Mouse (Mus musculus) neural tube, embryonic 13.5 days (tissue): ENCODE measurements around the gene Stim2. TPM values are rescaled to one million over a fixed set of nuclear protein-coding genes. Genes with fewer than 3 reads are reported as not detected.
A peak's percentile ranks its signal among the peaks of the same experiment; 100 is the strongest.

ENCODE experiments used
- ATAC-seq: fragments of 200-750 bp; cut with Nextera tagmentation; 2 replicates; pipeline ENCODE4 v1.8.0; 2017; ENCODE audit warnings: low read depth, mild to moderate bottlenecking, moderate TSS enrichment, moderate library complexity
- H3K27ac ChIP-seq: fragments of 300-500 bp; sonication (generic); replicated peaks from 2 replicates; pipeline ENCODE4 v1.5.1; 2015; ENCODE audit warnings: moderate library complexity, mild to moderate bottlenecking, inconsistent platforms
- H3K27me3 ChIP-seq: fragments of 300-500 bp; sonication (generic); 2 replicates; pipeline ENCODE4 v1.6.1; 2015; ENCODE audit warnings: mild to moderate bottlenecking, inconsistent platforms
- H3K36me3 ChIP-seq: fragments of 300-500 bp; sonication (generic); 2 replicates; pipeline ENCODE4 v1.6.1; 2015; ENCODE audit warnings: mild to moderate bottlenecking, inconsistent platforms
- H3K4me1 ChIP-seq: fragments of 300-500 bp; sonication (generic); replicated peaks from 2 replicates; pipeline ENCODE4 v1.6.1; 2015; ENCODE audit warnings: inconsistent platforms
- H3K4me2 ChIP-seq: fragments of 300-500 bp; sonication (generic); 2 replicates; pipeline ENCODE4 v1.6.1; 2015; ENCODE audit warnings: inconsistent platforms, mild to moderate bottlenecking, moderate library complexity
- H3K4me3 ChIP-seq: fragments of 300-500 bp; sonication (generic); 2 replicates; pipeline ENCODE4 v1.5.1; 2015; ENCODE audit warnings: mild to moderate bottlenecking, inconsistent platforms
- H3K9ac ChIP-seq: fragments of 300-500 bp; sonication (generic); 2 replicates; pipeline ENCODE4 v1.6.1; 2015; ENCODE audit warnings: moderate library complexity, mild to moderate bottlenecking, inconsistent platforms
- H3K9me3 ChIP-seq: fragments of 300-500 bp; sonication (generic); 2 replicates; pipeline ENCODE4 v1.6.1; 2016; ENCODE audit warnings: inconsistent platforms
- WGBS: fragments of 180-500 bp; shearing (Covaris S2); methylation state at CpG from one replicate; pipeline ENCODE4 v1.1.7; 2015; 5-methylcytosine and 5-hydroxymethylcytosine counted together
- polyA plus RNA-seq: library from polyadenylated mRNA; unstranded; fragments of >200 nt; fragmentation: Nextera tagmentation; extraction: Ambion mirVana; gene quantifications from 2 replicates; pipeline ENCODE4 v1.2.1, GENCODE M21; 2015

The Stim2 gene
- polyA plus RNA-seq, 1 experiment from 2014 or later, result 29.6 TPM

DNA sequence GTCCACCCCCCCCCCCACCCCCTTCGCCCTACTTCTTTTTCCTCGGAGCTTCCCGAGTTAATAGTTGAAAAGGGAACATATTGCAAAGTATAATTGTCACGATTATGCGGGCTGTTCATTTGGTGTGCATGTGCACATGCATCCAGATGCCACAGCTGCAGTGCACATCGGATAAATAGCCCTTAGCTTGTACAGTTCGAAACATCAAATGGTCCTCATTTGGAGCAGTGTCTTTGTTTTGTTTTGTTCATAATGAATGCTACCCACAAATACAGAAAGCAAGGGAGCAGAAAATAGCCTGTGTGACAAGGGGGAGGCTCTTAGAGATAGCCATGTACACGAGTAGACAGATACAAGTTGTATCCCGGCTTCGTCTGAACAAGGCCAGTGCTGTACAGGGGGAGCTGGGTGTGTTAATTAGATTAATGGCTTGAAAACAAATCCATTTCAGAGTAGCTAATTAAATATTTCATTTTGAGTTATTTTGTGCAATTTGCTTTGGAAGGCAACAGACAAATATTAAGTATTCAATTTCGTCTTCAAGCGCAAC lies 157.0 kb downstream of the Stim2 start:
- Histone ChIP-seq H3K27ac (peak overlapping the region; percentile 74), H3K4me3 (peak overlapping the region; percentile 25), H3K27me3 (peaks cover 5% of the 10 kb centered on the region; the same call in 1 of the 2 replicates), H3K9me3 (no peaks in the 10 kb centered on the region), H3K36me3 (no peaks in the 10 kb centered on the region), H3K9ac (no peak overlapping the region), H3K4me2 (peak overlapping the region; percentile 51), H3K4me1 (peaks cover 43% of the 10 kb centered on the region)
- ATAC-seq, result peak; percentile 71
- 33% methylated on average over 12 of the region's 12 CpGs for WGBS

DNA sequence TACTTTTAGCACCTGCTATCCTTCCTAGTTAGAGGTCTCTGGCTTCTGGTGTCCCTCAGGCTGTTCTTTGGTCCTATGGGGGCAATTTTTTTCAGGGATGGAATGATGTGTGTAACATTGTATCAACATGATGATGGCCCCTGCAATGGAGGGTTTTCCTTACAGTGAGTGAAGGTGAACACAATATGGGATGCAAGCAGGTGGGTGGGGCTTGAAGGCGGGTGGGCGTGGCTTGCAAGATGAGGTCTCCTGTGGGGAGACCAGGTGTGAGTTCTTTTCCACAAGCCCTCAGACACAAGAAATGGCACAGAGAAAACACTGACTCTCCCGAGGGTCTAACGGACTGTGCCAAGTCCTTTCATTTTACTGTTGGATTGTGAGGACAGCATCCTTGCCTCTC lies 157.6 kb downstream of the Stim2 start:
- Histone ChIP-seq H3K4me2 (no peak overlapping the region), H3K27me3 (peaks cover 5% of the 10 kb centered on the region; the same call in 1 of the 2 replicates), H3K9me3 (no peaks in the 10 kb centered on the region), H3K36me3 (no peaks in the 10 kb centered on the region), H3K9ac (no peak overlapping the region), H3K27ac (0 out of 2 replicates have a peak overlapping the region, but pooled peaks have one; percentile 74), H3K4me3 (no peak overlapping the region), H3K4me1 (peaks cover 43% of the 10 kb centered on the region)
- peak; percentile 8; the same call in 1 of the 2 replicates for ATAC-seq
- 86% methylated on average over 4 of the region's 4 CpGs for WGBS

DNA sequence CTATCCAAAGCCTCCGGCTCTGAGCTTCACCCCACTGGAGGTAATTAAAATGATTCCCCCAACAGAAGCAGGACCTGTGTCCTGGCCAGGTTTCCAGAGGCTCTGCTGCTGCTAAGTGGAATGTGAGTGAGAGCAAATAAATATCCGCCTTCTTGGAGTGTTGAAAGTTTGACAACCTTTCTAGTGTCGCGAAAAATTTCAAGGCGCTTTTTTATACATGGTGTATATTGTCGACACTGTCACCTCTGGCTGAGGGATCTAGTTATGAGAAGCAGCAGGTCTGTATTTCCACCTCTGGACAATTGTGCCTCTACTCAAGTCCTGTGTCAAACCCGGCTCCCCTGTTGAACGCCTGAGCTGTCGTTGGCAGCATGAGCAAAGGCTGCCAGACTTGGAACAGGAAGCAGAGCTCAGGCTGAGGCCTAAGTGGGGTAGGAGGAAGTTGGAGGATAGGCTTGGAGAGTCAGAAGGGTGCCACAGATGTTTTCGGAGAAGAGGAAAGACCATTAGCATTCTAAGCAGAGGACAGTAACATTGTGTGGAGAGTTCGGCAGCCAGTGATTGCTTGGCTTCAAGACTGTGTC lies 158.7 kb downstream of the Stim2 start:
- Histone ChIP-seq H3K4me3 (no peak overlapping the region), H3K9me3 (no peaks in the 10 kb centered on the region), H3K27ac (no peak overlapping the region), H3K4me2 (no peak overlapping the region), H3K9ac (no peak overlapping the region), H3K36me3 (no peaks in the 10 kb centered on the region), H3K4me1 (peaks cover 43% of the 10 kb centered on the region), H3K27me3 (peaks cover 5% of the 10 kb centered on the region; the same call in 1 of the 2 replicates)
- ATAC-seq, result no peak
- 70% methylated on average over 11 of the region's 11 CpGs for WGBS

DNA sequence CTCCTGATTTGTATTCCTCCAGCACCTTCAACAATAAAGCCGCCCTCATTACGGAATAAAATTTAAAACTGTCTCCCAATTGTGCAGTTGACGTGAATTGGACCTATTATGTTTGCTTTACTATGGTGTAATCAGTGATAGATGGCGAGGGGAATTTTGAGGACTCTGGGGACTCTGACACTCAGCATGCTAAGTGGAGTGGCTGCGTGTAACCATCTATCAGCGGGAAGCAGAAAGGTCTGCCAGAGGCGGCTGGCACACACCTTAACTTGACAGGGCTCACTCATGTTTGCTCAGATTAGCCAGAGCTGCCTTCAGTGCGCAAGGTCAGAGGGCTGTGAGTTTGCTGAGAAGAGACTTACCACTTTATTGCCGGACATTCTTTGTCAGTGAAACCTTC lies 159.9 kb downstream of the Stim2 start:
- H3K27ac ChIP-seq, result no peak overlapping the region
- peak; percentile 59; the same call in 1 of the 2 replicates for ATAC-seq
- peaks cover 45% of the 10 kb centered on the region for H3K4me1 ChIP-seq
- H3K4me3 ChIP-seq, result no peak overlapping the region
- H3K9me3 ChIP-seq, result no peaks in the 10 kb centered on the region
- H3K36me3 ChIP-seq, result no peaks in the 10 kb centered on the region
- H3K4me2 ChIP-seq, result no peak overlapping the region
- peaks cover 5% of the 10 kb centered on the region; the same call in 1 of the 2 replicates for H3K27me3 ChIP-seq
- no peak overlapping the region for H3K9ac ChIP-seq
- WGBS, result 21% methylated on average over 9 of the region's 9 CpGs

DNA sequence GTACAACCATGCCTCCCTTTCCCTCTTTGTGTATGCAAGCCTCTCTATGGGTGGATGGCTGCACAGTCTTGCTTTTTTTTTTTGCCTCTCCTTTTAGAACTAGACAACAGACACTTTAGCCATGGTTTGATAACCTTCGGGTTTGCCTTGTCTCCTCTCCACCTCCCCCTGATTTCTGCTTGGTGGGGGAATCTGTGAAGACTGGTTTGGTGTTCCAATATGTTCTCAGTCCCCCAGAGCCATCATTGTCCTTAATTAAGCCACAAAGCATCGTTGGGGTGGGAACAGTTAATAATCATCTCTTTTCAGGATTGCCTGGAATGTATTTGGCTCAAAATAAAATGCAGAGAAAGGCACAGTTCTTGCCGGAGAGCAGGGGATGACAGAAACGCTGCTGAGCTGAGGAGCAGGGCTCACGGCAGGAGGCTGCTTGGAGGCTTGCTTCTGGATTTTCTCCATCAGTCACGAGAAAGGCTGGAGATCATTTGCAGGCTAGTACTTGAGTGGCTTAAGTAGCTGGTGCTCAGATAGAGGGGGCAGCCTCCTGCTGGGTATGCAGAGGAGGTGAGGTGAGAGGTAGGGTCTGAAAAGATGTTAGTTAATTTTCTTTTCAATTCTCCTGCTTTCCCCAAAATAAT lies 161.0 kb downstream of the Stim2 start:
- WGBS, result 6% methylated on average over 6 of the region's 6 CpGs
- H3K4me3 ChIP-seq, result no peak overlapping the region
- ATAC-seq, result no peak
- H3K36me3 ChIP-seq, result no peaks in the 10 kb centered on the region
- peaks cover 53% of the 10 kb centered on the region for H3K4me1 ChIP-seq
- H3K27me3 ChIP-seq, result no peaks in the 10 kb centered on the region
- no peaks in the 10 kb centered on the region for H3K9me3 ChIP-seq
- peak overlapping the region; percentile 22 for H3K4me2 ChIP-seq
- H3K27ac ChIP-seq, result peak overlapping the region; percentile 70
- peak overlapping the region; percentile 35 for H3K9ac ChIP-seq

DNA sequence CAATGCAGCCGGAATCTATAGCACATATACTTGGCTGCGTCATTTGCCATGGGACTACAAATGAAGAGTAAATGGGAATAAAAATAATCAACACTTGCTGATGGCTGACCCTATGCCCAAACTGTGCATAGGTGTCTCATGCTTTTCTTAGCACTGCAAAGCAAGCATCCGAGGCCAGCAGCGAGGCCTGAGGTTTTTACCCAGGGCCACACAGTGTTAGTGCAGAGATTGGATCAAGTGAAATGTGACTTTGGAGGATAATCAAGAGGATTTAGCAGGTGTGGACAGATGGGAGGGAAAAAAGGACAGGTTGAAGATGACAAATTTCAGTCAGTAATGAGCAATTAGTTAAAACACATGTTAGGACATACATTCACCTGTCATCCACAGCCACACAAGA lies 162.3 kb downstream of the Stim2 start:
- no peaks in the 10 kb centered on the region for H3K36me3 ChIP-seq
- no peaks in the 10 kb centered on the region for H3K9me3 ChIP-seq
- H3K4me3 ChIP-seq, result no peak overlapping the region
- peaks cover 47% of the 10 kb centered on the region for H3K4me1 ChIP-seq
- H3K27ac ChIP-seq, result no peak overlapping the region
- no peak overlapping the region for H3K4me2 ChIP-seq
- WGBS, result 80% methylated on average over 4 of the region's 4 CpGs
- ATAC-seq, result no peak
- no peak overlapping the region for H3K9ac ChIP-seq
- no peaks in the 10 kb centered on the region for H3K27me3 ChIP-seq

DNA sequence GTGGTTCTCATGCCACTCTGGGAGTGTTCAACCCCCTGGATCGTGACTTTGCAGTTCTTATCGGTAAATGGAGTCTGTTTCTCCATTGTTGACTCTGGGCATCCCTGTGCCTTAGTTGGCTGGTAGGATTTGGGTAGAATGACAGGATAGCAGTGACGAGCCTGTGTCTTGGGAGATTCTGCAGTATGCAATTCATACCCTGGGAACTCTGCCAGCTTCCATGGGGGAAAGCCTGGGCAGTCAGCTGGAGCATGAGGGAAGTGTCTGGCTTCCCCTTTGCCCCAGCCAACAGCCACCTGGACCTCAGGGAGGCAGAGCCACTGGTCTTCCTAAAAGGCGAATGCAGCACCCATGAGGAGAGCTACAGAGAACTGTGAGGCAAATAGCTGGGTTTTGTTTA lies 165.6 kb downstream of the Stim2 start:
- 77% methylated on average over 4 of the region's 4 CpGs for WGBS
- H3K4me2 ChIP-seq, result no peak overlapping the region
- 0 out of 2 replicates have a peak, but pooled peaks have one; percentile 25 for ATAC-seq

More for the DNA sequence above, 165.6 kb downstream of the Stim2 start:
- H3K4me3 ChIP-seq, result no peak overlapping the region
- H3K36me3 ChIP-seq, result no peaks in the 10 kb centered on the region
- no peaks in the 10 kb centered on the region for H3K27me3 ChIP-seq
- H3K9ac ChIP-seq, result no peak overlapping the region
- H3K27ac ChIP-seq, result no peak overlapping the region
- peaks cover 18% of the 10 kb centered on the region for H3K4me1 ChIP-seq
- no peaks in the 10 kb centered on the region for H3K9me3 ChIP-seq

Other genes with a start within 250 kb of the Stim2 start
- gene Tbc1d19, start 188.9 kb upstream of the Stim2 start, polyA plus RNA-seq, result 69.3 and 73.4 TPM in 2 replicates